Mouse (Mus musculus): ENCODE measurements around the gene Ifnz. TPM values are rescaled to one million over a fixed set of nuclear protein-coding genes. Genes with fewer than 3 reads are reported as not detected.

The Ifnz gene
- total RNA-seq (2023): not detected in 2 replicates

DNA sequence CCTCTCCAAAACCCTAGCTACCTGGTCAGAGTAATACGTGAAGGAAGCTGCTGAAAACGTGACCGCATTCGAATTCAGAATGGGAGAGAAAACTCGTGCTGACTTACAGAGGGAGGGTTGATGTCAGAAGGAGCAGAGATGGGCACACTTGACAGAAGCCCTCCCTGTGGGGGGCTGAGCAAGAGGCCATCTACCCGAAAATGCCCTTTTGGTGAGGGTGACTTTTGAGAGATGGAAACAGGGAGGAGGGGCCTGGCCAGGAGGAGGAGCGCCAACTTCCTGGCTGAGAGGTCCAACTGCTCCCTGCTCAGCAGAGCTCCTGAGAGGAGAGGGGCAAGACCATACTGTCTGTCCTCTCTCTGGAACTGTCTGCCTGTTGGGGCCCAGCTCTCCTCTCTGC is at the start of gene Ifnz:
TSS of gene Ifnz (plus strand) at position 301 of the 400 bp plus-strand sequence.

GRCm38 (mm10) chr4:88754818-88755340 is 27.1 kb upstream of the Ifnz start, which contains the start of gene Gm13271:
Gene Gm13271, plus strand, starts transcription at chr4:88754868.

DNA sequence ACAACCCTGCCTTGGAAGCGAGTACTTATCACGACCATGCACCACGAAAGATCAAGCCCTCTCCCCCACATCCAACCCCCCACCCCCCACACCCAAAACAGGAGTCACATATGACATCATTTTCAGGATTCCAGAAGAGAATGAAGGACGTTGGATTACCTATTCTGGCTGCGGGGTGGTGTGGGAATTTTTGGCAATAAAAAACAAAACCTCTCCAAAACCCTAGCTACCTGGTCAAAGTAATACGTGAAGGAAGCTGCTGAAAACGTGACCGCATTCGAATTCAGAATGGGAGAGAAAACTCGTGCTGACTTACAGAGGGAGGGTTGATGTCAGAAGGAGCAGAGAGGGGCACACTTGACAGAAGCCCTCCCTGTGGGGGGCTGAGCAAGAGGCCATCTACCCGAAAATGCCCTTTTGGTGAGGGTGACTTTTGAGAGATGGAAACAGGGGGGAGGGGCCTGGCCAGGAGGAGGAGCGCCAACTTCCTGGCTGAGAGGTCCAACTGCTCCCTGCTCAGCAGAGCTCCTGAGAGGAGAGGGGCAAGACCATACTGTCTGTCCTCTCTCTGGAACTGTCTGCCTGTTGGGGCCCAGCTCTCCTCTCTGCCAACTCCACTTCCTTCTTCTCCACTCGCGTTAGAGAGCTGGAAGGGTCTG is 22.2 kb upstream of the Ifnz start, which contains the start of gene Gm13283:
TSS of gene Gm13283 (plus strand) at position 510 of the 659 bp plus-strand sequence.

DNA sequence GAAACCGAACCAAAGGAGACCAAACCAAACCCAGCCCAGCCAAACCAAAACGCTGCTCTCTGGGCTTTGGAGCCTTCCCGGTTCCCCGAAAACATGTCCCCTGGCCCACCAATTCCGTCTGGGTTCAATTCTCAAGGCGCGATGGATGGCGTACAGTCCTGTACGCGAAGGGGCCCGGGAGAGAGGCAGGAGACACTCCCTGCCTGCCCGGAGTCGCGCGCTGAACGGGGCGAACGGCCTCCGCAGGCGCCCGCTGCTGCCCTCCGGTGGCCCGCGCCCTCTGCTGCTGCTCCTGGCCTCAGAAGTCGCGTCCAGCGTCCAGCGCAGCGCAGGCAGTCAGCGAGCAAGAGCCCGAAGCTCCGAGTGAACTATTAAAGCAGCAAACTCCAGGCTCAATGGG is 8.4 kb upstream of the Ifnz start, which contains the start of gene Gm13290:
TSS of gene Gm13290 (plus strand) at position 301 of the 400 bp plus-strand sequence.

GRCm38 (mm10) chr4:88776622-88777021 is 5.3 kb upstream of the Ifnz start, which contains the start of gene Gm13289:
Gene Gm13289, plus strand, starts transcription at chr4:88776922.

GRCm38 (mm10) chr4:88779550-88779949 is 2.4 kb upstream of the Ifnz start, which contains the start of gene Gm13272:
Gene Gm13272, plus strand, starts transcription at chr4:88779850.

DNA sequence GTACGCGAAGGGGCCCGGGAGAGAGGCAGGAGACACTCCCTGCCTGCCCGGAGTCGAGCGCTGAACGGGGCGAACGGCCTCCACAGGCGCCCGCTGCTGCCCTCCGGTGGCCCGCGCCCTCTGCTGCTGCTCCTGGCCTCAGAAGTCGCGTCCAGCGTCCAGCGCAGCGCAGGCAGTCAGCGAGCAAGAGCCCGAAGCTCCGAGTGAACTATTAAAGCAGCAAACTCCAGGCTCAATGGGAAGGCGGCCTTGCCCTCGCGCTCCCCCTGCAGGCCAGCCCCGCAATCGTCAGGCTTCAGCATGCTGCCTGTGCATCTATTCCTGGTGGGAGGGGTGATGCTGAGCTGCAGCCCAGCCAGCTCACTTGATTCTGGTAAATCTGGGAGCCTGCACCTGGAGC is 3.5 kb downstream of the Ifnz start, which contains the start of gene Gm13276:
TSS of gene Gm13276 (plus strand) at position 301 of the 400 bp plus-strand sequence.

DNA sequence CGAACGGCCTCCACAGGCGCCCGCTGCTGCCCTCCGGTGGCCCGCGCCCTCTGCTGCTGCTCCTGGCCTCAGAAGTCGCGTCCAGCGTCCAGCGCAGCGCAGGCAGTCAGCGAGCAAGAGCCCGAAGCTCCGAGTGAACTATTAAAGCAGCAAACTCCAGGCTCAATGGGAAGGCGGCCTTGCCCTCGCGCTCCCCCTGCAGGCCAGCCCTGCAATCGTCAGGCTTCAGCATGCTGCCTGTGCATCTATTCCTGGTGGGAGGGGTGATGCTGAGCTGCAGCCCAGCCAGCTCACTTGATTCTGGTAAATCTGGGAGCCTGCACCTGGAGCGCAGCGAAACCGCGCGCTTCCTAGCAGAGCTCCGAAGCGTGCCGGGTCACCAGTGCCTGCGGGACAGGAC is 6.5 kb downstream of the Ifnz start, which contains the start of gene Gm13277:
TSS of gene Gm13277 (plus strand) at position 231 of the 400 bp plus-strand sequence.

DNA sequence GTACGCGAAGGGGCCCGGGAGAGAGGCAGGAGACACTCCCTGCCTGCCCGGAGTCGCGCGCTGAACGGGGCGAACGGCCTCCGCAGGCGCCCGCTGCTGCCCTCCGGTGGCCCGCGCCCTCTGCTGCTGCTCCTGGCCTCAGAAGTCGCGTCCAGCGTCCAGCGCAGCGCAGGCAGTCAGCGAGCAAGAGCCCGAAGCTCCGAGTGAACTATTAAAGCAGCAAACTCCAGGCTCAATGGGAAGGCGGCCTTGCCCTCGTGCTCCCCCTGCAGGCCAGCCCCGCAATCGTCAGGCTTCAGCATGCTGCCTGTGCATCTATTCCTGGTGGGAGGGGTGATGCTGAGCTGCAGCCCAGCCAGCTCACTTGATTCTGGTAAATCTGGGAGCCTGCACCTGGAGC is 9.3 kb downstream of the Ifnz start, which contains the start of gene Gm13278:
TSS of gene Gm13278 (plus strand) at position 301 of the 400 bp plus-strand sequence.

DNA sequence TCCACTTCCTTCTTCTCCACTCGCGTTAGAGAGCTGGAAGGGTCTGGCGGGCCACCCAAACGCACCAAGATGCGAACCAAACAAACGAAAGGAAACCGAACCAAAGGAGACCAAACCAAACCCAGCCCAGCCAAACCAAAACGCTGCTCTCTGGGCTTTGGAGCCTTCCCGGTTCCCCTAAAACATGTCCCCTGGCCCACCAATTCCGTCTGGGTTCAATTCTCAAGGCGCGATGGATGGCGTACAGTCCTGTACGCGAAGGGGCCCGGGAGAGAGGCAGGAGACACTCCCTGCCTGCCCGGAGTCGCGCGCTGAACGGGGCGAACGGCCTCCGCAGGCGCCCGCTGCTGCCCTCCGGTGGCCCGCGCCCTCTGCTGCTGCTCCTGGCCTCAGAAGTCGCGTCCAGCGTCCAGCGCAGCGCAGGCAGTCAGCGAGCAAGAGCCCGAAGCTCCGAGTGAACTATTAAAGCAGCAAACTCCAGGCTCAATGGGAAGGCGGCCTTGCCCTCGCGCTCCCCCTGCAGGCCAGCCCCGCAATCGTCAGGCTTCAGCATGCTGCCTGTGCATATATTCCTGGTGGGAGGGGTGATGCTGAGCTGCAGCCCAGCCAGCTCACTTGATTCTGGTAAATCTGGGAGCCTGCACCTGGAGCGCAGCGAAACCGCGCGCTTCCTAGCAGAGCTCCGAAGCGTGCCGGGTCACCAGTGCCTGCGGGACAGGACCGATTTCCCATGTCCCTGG is 12.2 kb downstream of the Ifnz start, which contains the start of gene Gm13275:
TSS of gene Gm13275 (plus strand) at position 552 of the 740 bp plus-strand sequence.

GRCm38 (mm10) chr4:88797097-88797496 is 15.2 kb downstream of the Ifnz start, which contains the start of gene Gm13279:
Gene Gm13279, plus strand, starts transcription at chr4:88797397.

GRCm38 (mm10) chr4:88799365-88799764 is 17.4 kb downstream of the Ifnz start, which contains the start of gene Gm13285:
Gene Gm13285, plus strand, starts transcription at chr4:88799665.

DNA sequence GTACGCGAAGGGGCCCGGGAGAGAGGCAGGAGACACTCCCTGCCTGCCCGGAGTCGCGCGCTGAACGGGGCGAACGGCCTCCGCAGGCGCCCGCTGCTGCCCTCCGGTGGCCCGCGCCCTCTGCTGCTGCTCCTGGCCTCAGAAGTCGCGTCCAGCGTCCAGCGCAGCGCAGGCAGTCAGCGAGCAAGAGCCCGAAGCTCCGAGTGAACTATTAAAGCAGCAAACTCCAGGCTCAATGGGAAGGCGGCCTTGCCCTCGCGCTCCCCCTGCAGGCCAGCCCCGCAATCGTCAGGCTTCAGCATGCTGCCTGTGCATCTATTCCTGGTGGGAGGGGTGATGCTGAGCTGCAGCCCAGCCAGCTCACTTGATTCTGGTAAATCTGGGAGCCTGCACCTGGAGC is 21.0 kb downstream of the Ifnz start, which contains the start of gene Gm13287:
TSS of gene Gm13287 (plus strand) at position 301 of the 400 bp plus-strand sequence.

GRCm38 (mm10) chr4:88805231-88805630 is 23.3 kb downstream of the Ifnz start, which contains the start of gene Gm13288:
Gene Gm13288, plus strand, starts transcription at chr4:88805531.

DNA sequence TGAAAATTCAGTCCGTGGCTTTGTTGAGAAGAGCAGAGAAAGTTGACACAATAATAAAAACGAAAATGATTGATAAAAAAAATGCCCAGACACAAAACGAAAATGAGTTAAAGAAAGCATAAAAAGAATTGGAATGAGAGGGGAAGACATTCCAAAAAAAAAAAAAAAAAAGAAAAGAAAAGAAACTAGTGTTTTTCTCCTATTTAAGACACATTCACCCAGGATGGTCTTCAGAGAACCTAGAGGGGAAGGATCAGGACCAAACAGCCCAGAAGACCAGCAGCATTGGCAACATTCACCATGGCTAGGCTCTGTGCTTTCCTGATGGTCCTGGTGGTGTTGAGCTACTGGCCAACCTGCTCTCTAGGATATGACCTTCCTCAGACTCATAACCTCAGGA is 34.0 kb downstream of the Ifnz start, which contains the start of gene Ifna7:
TSS of gene Ifna7 (plus strand) at position 301 of the 400 bp plus-strand sequence.

DNA sequence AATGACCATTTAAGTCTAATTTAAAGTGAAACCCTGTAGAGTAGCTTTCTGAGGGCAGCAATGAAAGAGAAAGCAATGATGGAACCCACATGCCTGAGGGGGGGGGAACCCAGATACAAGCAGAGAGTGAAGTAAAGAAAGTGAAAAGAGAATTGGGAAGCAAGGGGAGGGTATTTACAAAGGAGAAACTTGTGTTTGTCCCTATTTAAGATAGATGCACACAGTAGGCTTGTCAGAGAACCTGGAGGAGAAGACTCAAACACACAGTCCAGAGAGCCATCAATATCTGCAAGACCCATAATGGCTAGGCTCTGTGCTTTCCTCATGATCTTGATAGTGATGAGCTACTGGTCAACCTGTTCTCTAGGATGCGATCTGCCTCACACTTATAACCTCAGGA is 37.7 kb downstream of the Ifnz start, which contains the start of gene Ifna11:
TSS of gene Ifna11 (plus strand) at position 301 of the 400 bp plus-strand sequence.

GRCm38 (mm10) chr4:88827116-88827515 is 45.2 kb downstream of the Ifnz start, which contains the start of gene Ifna6:
Gene Ifna6, plus strand, starts transcription at chr4:88827416.

Other genes with a start within 250 kb of the Ifnz start
- gene Ifna15, start 223.9 kb upstream of the Ifnz start, total RNA-seq (2023): not detected in 2 replicates
- gene Ifna14, start 210.3 kb upstream of the Ifnz start, total RNA-seq (2023): not detected in 2 replicates
- gene Ifna9, start 189.7 kb upstream of the Ifnz start, total RNA-seq (2023): not detected in 2 replicates
- not detected in 2 replicates for gene Ifna12, start 178.8 kb upstream of the Ifnz start, total RNA-seq (2023)
- gene C87499, start 147.7 kb upstream of the Ifnz start, total RNA-seq (2023): not detected in 2 replicates
- gene Ifna13, start 137.7 kb upstream of the Ifnz start, total RNA-seq (2023): not detected in 2 replicates
- not detected in 2 replicates for gene Ifna16, start 105.2 kb upstream of the Ifnz start, total RNA-seq (2023)
- not detected in 2 replicates for gene Ifna2, start 98.2 kb upstream of the Ifnz start, total RNA-seq (2023)
- gene Ifnab, start 90.8 kb upstream of the Ifnz start, total RNA-seq (2023): not detected in 2 replicates
- 0.63 TPM in 1 of 2 replicates, not detected in the other for gene Gm26566, start 60.3 kb upstream of the Ifnz start, total RNA-seq (2023)
- gene Klhl9, start 59.7 kb upstream of the Ifnz start, total RNA-seq (2023): 48.2 and 49.4 TPM in 2 replicates
- not detected in 2 replicates for gene Gm13271, start 27.3 kb upstream of the Ifnz start, total RNA-seq (2023)
- gene Gm13283, start 22.0 kb upstream of the Ifnz start, total RNA-seq (2023): not detected in 2 replicates
- gene Gm13290, start 8.3 kb upstream of the Ifnz start, total RNA-seq (2023): 0.54 TPM in 1 of 2 replicates, not detected in the other
- gene Gm13289, start 5.2 kb upstream of the Ifnz start, total RNA-seq (2023): not detected in 2 replicates
- not detected in 2 replicates for gene Gm13272, start 2.3 kb upstream of the Ifnz start, total RNA-seq (2023)
- not detected in 2 replicates for gene Gm13276, start 3.6 kb downstream of the Ifnz start, total RNA-seq (2023)
- gene Gm13277, start 6.5 kb downstream of the Ifnz start, total RNA-seq (2023): not detected in 2 replicates
- not detected in 2 replicates for gene Gm13278, start 9.4 kb downstream of the Ifnz start, total RNA-seq (2023)
- gene Gm13275, start 12.4 kb downstream of the Ifnz start, total RNA-seq (2023): not detected in 2 replicates
- gene Gm13279, start 15.3 kb downstream of the Ifnz start, total RNA-seq (2023): not detected in 2 replicates
- 0.45 TPM in 1 of 2 replicates, not detected in the other for gene Gm13285, start 17.5 kb downstream of the Ifnz start, total RNA-seq (2023)
- gene Gm13287, start 21.1 kb downstream of the Ifnz start, total RNA-seq (2023): not detected in 2 replicates
- not detected in 2 replicates for gene Gm13288, start 23.4 kb downstream of the Ifnz start, total RNA-seq (2023)
- not detected in 2 replicates for gene Ifna7, start 34.1 kb downstream of the Ifnz start, total RNA-seq (2023)
- not detected in 2 replicates for gene Ifna11, start 37.8 kb downstream of the Ifnz start, total RNA-seq (2023)
- not detected in 2 replicates for gene Ifna6, start 45.3 kb downstream of the Ifnz start, total RNA-seq (2023)
- not detected in 2 replicates for gene Ifna5, start 53.4 kb downstream of the Ifnz start, total RNA-seq (2023)
- gene Ifna4, start 59.7 kb downstream of the Ifnz start, total RNA-seq (2023): not detected in 2 replicates
- gene Ifna1, start 68.0 kb downstream of the Ifnz start, total RNA-seq (2023): not detected in 2 replicates
- not detected in 2 replicates for gene Ifne, start 98.1 kb downstream of the Ifnz start, total RNA-seq (2023)